12 mouse cellular contexts compared by ENCODE assay signal in the genomic region with DNA sequence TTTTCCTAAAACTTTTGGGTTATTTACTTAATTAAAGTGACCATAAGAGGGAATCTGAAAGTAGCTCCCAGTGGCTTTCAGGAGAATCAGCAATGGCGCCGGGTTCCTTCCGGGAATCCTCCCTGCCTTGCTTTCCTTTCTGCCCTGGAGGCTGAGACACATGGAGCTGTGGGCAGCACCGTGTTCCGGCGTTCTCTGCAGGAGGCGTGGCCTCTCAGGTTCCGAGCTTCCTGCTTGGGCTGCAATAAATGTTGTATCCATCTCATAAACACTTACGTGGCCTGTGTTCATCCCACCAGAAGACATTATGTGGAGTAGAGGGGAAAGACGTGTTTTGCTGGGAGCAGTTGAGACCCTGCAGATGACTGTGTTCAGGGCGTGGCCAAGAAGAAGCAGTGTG.
DNase-seq lines count a peak whose midpoint lies in the region; ATAC-seq lines count a peak whose summit lies in the region.
"Had no signal": no experiment of that assay in that cellular context is flagged by ENCODE, and none has a peak within 500 bp of the region (broad histone marks: within the 10 kb centered on the region; RNA-seq: fewer than 3 reads in every experiment).

No protein-coding gene starts in this region.

- no peak overlapping the region for H3K9ac ChIP-seq in intestine, embryonic 16.5 days (ENCODE audit: low read depth, low read length)
- no peak overlapping the region for H3K9ac ChIP-seq in intestine, embryonic 15.5 days
- H3K9ac ChIP-seq in midbrain, embryonic 16.5 days (ENCODE audit: low read depth, low read length), result no peak overlapping the region
- H3K9ac ChIP-seq: forebrain, postnatal 0 days; heart, embryonic 15.5 days; liver, embryonic 14.5 days; stomach, embryonic 15.5 days had no signal

- no peak overlapping the region for H3K4me2 ChIP-seq in intestine, embryonic 16.5 days (ENCODE audit: low read depth, low read length)
- no peak overlapping the region for H3K4me2 ChIP-seq in intestine, embryonic 15.5 days (replicated peaks)
- H3K4me2 ChIP-seq in midbrain, embryonic 16.5 days (ENCODE audit: low read length), result no peak overlapping the region
- H3K4me2 ChIP-seq: heart, embryonic 15.5 days; stomach, embryonic 15.5 days had no signal

- H3K27me3 ChIP-seq in intestine, embryonic 16.5 days (replicated peaks; ENCODE audit: control insufficient read depth, insufficient read depth, low read length), result no peaks in the 10 kb centered on the region
- no peaks in the 10 kb centered on the region for H3K27me3 ChIP-seq in intestine, embryonic 15.5 days (replicated peaks)
- H3K27me3 ChIP-seq in midbrain, embryonic 16.5 days (ENCODE audit: control insufficient read depth, insufficient read depth, low read depth, low read length), result no peaks in the 10 kb centered on the region
- H3K27me3 ChIP-seq: heart, embryonic 15.5 days; stomach, embryonic 15.5 days had no signal

- no peak overlapping the region for H3K4me3 ChIP-seq in intestine, embryonic 16.5 days (ENCODE audit: low read length)
- H3K4me3 ChIP-seq in intestine, embryonic 15.5 days (replicated peaks), result no peak overlapping the region
- H3K4me3 ChIP-seq in midbrain, embryonic 16.5 days (ENCODE audit: low read depth, low read length), result no peak overlapping the region
- H3K4me3 ChIP-seq: heart, embryonic 15.5 days; stomach, embryonic 15.5 days had no signal

- no peak for ATAC-seq in intestine, embryonic 16.5 days
- ATAC-seq in intestine, embryonic 15.5 days, result no peak
- no peak for ATAC-seq in midbrain, embryonic 16.5 days
- ATAC-seq: forebrain, postnatal 0 days had no signal

- H3K36me3 ChIP-seq in intestine, embryonic 16.5 days (ENCODE audit: control insufficient read depth, insufficient read depth, low read length), result no peaks in the 10 kb centered on the region
- no peaks in the 10 kb centered on the region for H3K36me3 ChIP-seq in intestine, embryonic 15.5 days
- H3K36me3 ChIP-seq in midbrain, embryonic 16.5 days (ENCODE audit: control insufficient read depth, insufficient read depth, low read length), result no peaks in the 10 kb centered on the region
- H3K36me3 ChIP-seq: heart, embryonic 15.5 days; stomach, embryonic 15.5 days had no signal

- 75% methylated on average over 11 of the region's 11 CpGs for WGBS in intestine, embryonic 16.5 days
- WGBS in intestine, embryonic 15.5 days, result 78% methylated on average over 11 of the region's 11 CpGs
- WGBS in midbrain, embryonic 16.5 days, result 89% methylated on average over 11 of the region's 11 CpGs

- H3K27ac ChIP-seq in intestine, embryonic 16.5 days (ENCODE audit: low read length), result peak overlapping the region; percentile 19; the same call in 1 of the 2 replicates
- no peak overlapping the region for H3K27ac ChIP-seq in intestine, embryonic 15.5 days
- H3K27ac ChIP-seq in midbrain, embryonic 16.5 days (ENCODE audit: low read length), result no peak overlapping the region
- H3K27ac ChIP-seq: heart, embryonic 15.5 days; liver, embryonic 14.5 days had no signal

- H3K9me3 ChIP-seq in intestine, embryonic 16.5 days (ENCODE audit: control insufficient read depth, low read length), result no peaks in the 10 kb centered on the region
- H3K9me3 ChIP-seq in intestine, embryonic 15.5 days, result no peaks in the 10 kb centered on the region
- H3K9me3 ChIP-seq in midbrain, embryonic 16.5 days (replicated peaks; ENCODE audit: control insufficient read depth, low read length, poor library complexity, severe bottlenecking), result no peaks in the 10 kb centered on the region
- H3K9me3 ChIP-seq: heart, embryonic 15.5 days; stomach, embryonic 15.5 days had no signal

- H3K4me1 ChIP-seq in intestine, embryonic 16.5 days (ENCODE audit: control insufficient read depth, insufficient read depth, low read length), result 0 out of 2 replicates have a peak, but pooled peaks cover 7% of the 10 kb centered on the region
- H3K4me1 ChIP-seq in intestine, embryonic 15.5 days (replicated peaks), result peaks cover 4% of the 10 kb centered on the region; the same call in 1 of the 2 replicates
- H3K4me1 ChIP-seq in midbrain, embryonic 16.5 days (ENCODE audit: control insufficient read depth, insufficient read depth, low read length), result peaks cover 10% of the 10 kb centered on the region; the same call in 1 of the 2 replicates

- DNase-seq in cerebellum, adult 9-10 months, result peak; percentile 34
- no peak for DNase-seq in cerebellum, postnatal 25 days
- DNase-seq in urinary bladder, postnatal 14 days (ENCODE audit: low spot score), result peak; percentile 7
- no peak for DNase-seq in urinary bladder, adult 18-20 months (ENCODE audit: low spot score in 2 of 2)
- no peak for DNase-seq in ovary, adult 18-20 months (ENCODE audit: low spot score)
- DNase-seq: forebrain, postnatal 0 days had no signal

Comparison
In these comparisons a context has a peak if more than half of its experiments do, and no peak if none do; other contexts are left out.
1. DNase-seq: peak in cerebellum, adult 9-10 months (single experiment) and urinary bladder, postnatal 14 days (single experiment); none in cerebellum, postnatal 25 days (0 of 2), urinary bladder, adult 18-20 months (0 of 2) and ovary, adult 18-20 months (single experiment).